14 mouse cellular contexts compared by ENCODE assay signal in genomic region chr10:23784121-23784520, GRCm38 (mm10). TPM values are rescaled to one million over a fixed set of nuclear protein-coding genes. Genes with fewer than 3 reads are reported as not detected.
DNase-seq lines count a peak whose midpoint lies in the region; ATAC-seq and TF ChIP-seq lines count a peak whose summit lies in the region.
"Had no signal": no experiment of that assay in that cellular context is flagged by ENCODE, and none has a peak within 500 bp of the region (broad histone marks: within the 10 kb centered on the region; RNA-seq: fewer than 3 reads in every experiment).

No protein-coding gene starts in this region.

- peak overlapping the region; percentile 76 for H3K4me2 ChIP-seq in liver, embryonic 12.5 days
- no peak overlapping the region for H3K4me2 ChIP-seq in liver, postnatal 0 days (ENCODE audit: low read depth, low read length)
- H3K4me2 ChIP-seq in stomach, embryonic 15.5 days, result 0 out of 2 replicates have a peak overlapping the region, but pooled peaks have one; percentile 27
- H3K4me2 ChIP-seq in intestine, postnatal 0 days (replicated peaks; ENCODE audit: low read depth), result no peak overlapping the region

- no peak for TF ChIP-seq EP300 in liver, postnatal 0 days (IDR thresholded peaks at IDR 0.05; ENCODE audit: low read depth)

- no peaks in the 10 kb centered on the region for H3K9me3 ChIP-seq in liver, embryonic 12.5 days (replicated peaks)
- H3K9me3 ChIP-seq in liver, postnatal 0 days (ENCODE audit: low read length), result no peaks in the 10 kb centered on the region
- no peaks in the 10 kb centered on the region for H3K9me3 ChIP-seq in stomach, embryonic 15.5 days
- no peaks in the 10 kb centered on the region for H3K9me3 ChIP-seq in intestine, postnatal 0 days (ENCODE audit: control insufficient read depth)

- H3K36me3 ChIP-seq in liver, embryonic 12.5 days, result peaks cover 40% of the 10 kb centered on the region
- H3K36me3 ChIP-seq in liver, postnatal 0 days (replicated peaks; ENCODE audit: insufficient read depth, low read length), result peaks cover 32% of the 10 kb centered on the region
- H3K36me3 ChIP-seq in stomach, embryonic 15.5 days, result peaks cover 10% of the 10 kb centered on the region
- H3K36me3 ChIP-seq in intestine, postnatal 0 days (ENCODE audit: control insufficient read depth, insufficient read depth), result peaks cover 23% of the 10 kb centered on the region

- ATAC-seq in liver, embryonic 12.5 days, result no peak
- ATAC-seq in liver, postnatal 0 days, result no peak
- ATAC-seq in stomach, embryonic 15.5 days (ENCODE audit: insufficient read depth, low FRiP score, low read depth), result no peak
- no peak for ATAC-seq in intestine, postnatal 0 days

- peaks cover 68% of the 10 kb centered on the region for H3K4me1 ChIP-seq in liver, embryonic 12.5 days
- H3K4me1 ChIP-seq in liver, postnatal 0 days (ENCODE audit: insufficient read depth), result peaks cover 19% of the 10 kb centered on the region
- H3K4me1 ChIP-seq in stomach, embryonic 15.5 days, result peaks cover 22% of the 10 kb centered on the region
- peaks cover 7% of the 10 kb centered on the region; the same call in 1 of the 2 replicates for H3K4me1 ChIP-seq in intestine, postnatal 0 days (replicated peaks; ENCODE audit: control insufficient read depth, insufficient read depth, low read length)

- H3K27me3 ChIP-seq in liver, embryonic 12.5 days (replicated peaks), result no peaks in the 10 kb centered on the region
- no peaks in the 10 kb centered on the region for H3K27me3 ChIP-seq in liver, postnatal 0 days (ENCODE audit: insufficient read depth, low read length)
- H3K27me3 ChIP-seq in stomach, embryonic 15.5 days (replicated peaks), result no peaks in the 10 kb centered on the region
- H3K27me3 ChIP-seq in intestine, postnatal 0 days (replicated peaks; ENCODE audit: control insufficient read depth, insufficient read depth, low read length), result no peaks in the 10 kb centered on the region

- 50% methylated on average over 2 of the region's 2 CpGs for WGBS in liver, embryonic 12.5 days (ENCODE audit: insufficient replicate concordance)
- WGBS in liver, postnatal 0 days (ENCODE audit: insufficient replicate concordance), result 68% methylated on average over 2 of the region's 2 CpGs
- WGBS in stomach, embryonic 15.5 days, result 59% methylated on average over 2 of the region's 2 CpGs
- 66% methylated on average over 2 of the region's 2 CpGs for WGBS in intestine, postnatal 0 days

- H3K4me3 ChIP-seq in liver, embryonic 12.5 days, result peak overlapping the region; percentile 77; the same call in 1 of the 2 replicates
- H3K4me3 ChIP-seq in liver, postnatal 0 days (ENCODE audit: low read depth, low read length), result no peak overlapping the region
- no peak overlapping the region for H3K4me3 ChIP-seq in stomach, embryonic 15.5 days (replicated peaks)
- H3K4me3 ChIP-seq in intestine, postnatal 0 days (ENCODE audit: low read depth, low read length), result no peak overlapping the region
- H3K4me3 ChIP-seq: gastrocnemius, adult 2 months; left cerebral cortex, adult 2 months had no signal

- peak overlapping the region; percentile 86; the same call in 1 of the 2 replicates for H3K9ac ChIP-seq in liver, embryonic 12.5 days
- no peak overlapping the region for H3K9ac ChIP-seq in liver, postnatal 0 days (replicated peaks)
- no peak overlapping the region for H3K9ac ChIP-seq in stomach, embryonic 15.5 days
- no peak overlapping the region for H3K9ac ChIP-seq in intestine, postnatal 0 days (ENCODE audit: low read depth, low read length)

- H3K27ac ChIP-seq in liver, embryonic 12.5 days, result peak overlapping the region; percentile 90
- no peak overlapping the region for H3K27ac ChIP-seq in liver, postnatal 0 days (ENCODE audit: low read depth)
- 0 out of 2 replicates have a peak overlapping the region, but pooled peaks have one; percentile 1 for H3K27ac ChIP-seq in stomach, embryonic 15.5 days
- H3K27ac ChIP-seq in intestine, postnatal 0 days (ENCODE audit: low read depth, low read length), result no peak overlapping the region
- H3K27ac ChIP-seq: gastrocnemius, adult 2 months; left cerebral cortex, adult 2 months had no signal

- no peak for TF ChIP-seq CTCF in liver, postnatal 0 days (IDR thresholded peaks at IDR 0.05; ENCODE audit: low read depth)
- no peak for TF ChIP-seq CTCF in intestine, postnatal 0 days (IDR thresholded peaks at IDR 0.05; ENCODE audit: low read depth)

- DNase-seq in embryo, embryonic 9.5 days (ENCODE audit: extremely low spot score), result peak; percentile 41
- DNase-seq in embryo, embryonic 11 days, result no peak
- no peak for DNase-seq in liver, postnatal 0 days
- peak; percentile 74 for DNase-seq in R1 (ENCODE audit: low read depth, low spot score)
- no peak for DNase-seq in cerebellum, adult 11 months
- DNase-seq: adrenal gland, postnatal 36 days; gastrocnemius, adult 2 months; heart, postnatal 4 days; kidney, adult 11 months; lung, adult 18-20 months had no signal

RNA-seq across cellular contexts. Expression of gene Rps12, which starts 3.0 kb away (rescaled TPM):
- polyA plus RNA-seq in liver, embryonic 12.5 days (2016; fragmentation: Nextera tagmentation; extraction: Ambion mirVana), result 192 and 199 TPM in 2 replicates
- 145 and 149 TPM in 2 replicates for polyA plus RNA-seq in liver, postnatal 0 days (2015; fragmentation: Nextera tagmentation; extraction: Ambion mirVana)
- polyA plus RNA-seq in stomach, embryonic 15.5 days (2015; fragmentation: Nextera tagmentation; extraction: Ambion mirVana), result 150 and 170 TPM in 2 replicates
- 144 and 151 TPM in 2 replicates for polyA plus RNA-seq in intestine, postnatal 0 days (2015; fragmentation: Nextera tagmentation; extraction: Ambion mirVana)

RNA-seq across cellular contexts. Expression of gene Slc18b1, which starts 12.7 kb away (rescaled TPM):
- 2.6 and 3.4 TPM in 2 replicates for polyA plus RNA-seq in liver, embryonic 12.5 days (2016; fragmentation: Nextera tagmentation; extraction: Ambion mirVana)
- polyA plus RNA-seq in liver, postnatal 0 days (2015; fragmentation: Nextera tagmentation; extraction: Ambion mirVana), result 1.2 and 1.5 TPM in 2 replicates
- 14.8 and 19.8 TPM in 2 replicates for polyA plus RNA-seq in stomach, embryonic 15.5 days (2015; fragmentation: Nextera tagmentation; extraction: Ambion mirVana)
- polyA plus RNA-seq in intestine, postnatal 0 days (2015; fragmentation: Nextera tagmentation; extraction: Ambion mirVana), result 12.9 and 14.0 TPM in 2 replicates

Comparison
In these comparisons a context has a peak if more than half of its experiments do, and no peak if none do; other contexts are left out.
1. DNase-seq: peak in embryo, embryonic 9.5 days (single experiment) and R1 (single experiment); none in embryo, embryonic 11 days (single experiment), liver, postnatal 0 days (single experiment) and cerebellum, adult 11 months (single experiment).
2. H3K27ac ChIP-seq: peak in liver, embryonic 12.5 days (single experiment) and stomach, embryonic 15.5 days (single experiment); none in liver, postnatal 0 days (single experiment) and intestine, postnatal 0 days (single experiment).
3. H3K4me2 ChIP-seq: peak in liver, embryonic 12.5 days (single experiment) and stomach, embryonic 15.5 days (single experiment); none in liver, postnatal 0 days (single experiment) and intestine, postnatal 0 days (single experiment).